Mouse (Mus musculus): Measurements from ENCODE around the gene Tarbp1.

DNA sequence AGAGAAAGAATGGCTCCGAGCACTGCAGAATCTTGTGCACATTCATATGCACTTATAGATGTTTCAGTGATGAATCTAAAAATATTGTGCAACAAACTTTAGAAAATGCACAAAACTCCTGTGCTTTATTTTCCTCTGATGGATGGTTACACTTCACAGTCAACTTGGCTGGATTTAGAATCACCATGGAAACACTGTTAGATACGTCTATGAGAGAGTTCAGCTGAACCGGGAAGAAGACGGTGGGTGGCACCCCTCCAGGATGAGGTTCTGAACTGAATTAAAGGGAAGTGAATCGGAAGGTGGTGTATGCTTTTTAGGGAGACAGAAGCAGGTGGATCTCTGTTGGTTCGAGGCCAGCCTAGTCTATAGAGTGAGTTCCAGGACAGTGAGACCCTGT lies 34.8 kb upstream of the Tarbp1 start:
- TF ChIP-seq CHD2 (IDR thresholded peaks at IDR 0.05; ENCODE audit: low read depth, low read length) (no peak), HCFC1 (IDR thresholded peaks at IDR 0.05; ENCODE audit: borderline replicate concordance, insufficient read depth, low read length) (no peak), ZC3H11A (IDR thresholded peaks at IDR 0.05; ENCODE audit: borderline replicate concordance, low read depth, low read length) (no peak)
